Mouse (Mus musculus) embryo, embryonic 11 days (tissue): ENCODE measurements around the gene Senp7.

Experiments
- DNase-seq: peaks from one replicate; pipeline ENCODE4 v3.0.0-alpha.2; 2015

Senp7 gene

GRCm38 (mm10) chr16:56144876-56145555 is 96.9 kb downstream of the Senp7 start:
- DNase-seq: no peak

GRCm38 (mm10) chr16:56147679-56148078 is 99.5 kb downstream of the Senp7 start:
- peak; percentile 7 for DNase-seq

GRCm38 (mm10) chr16:56163466-56163865 is 115.3 kb downstream of the Senp7 start:
- DNase-seq: no peak

- DNase-seq: no peak
These were observed 122.1 kb downstream of the Senp7 start for GRCm38 (mm10) chr16:56170247-56170646.

- DNase-seq: peak; percentile 22
These were observed 127.9 kb downstream of the Senp7 start for GRCm38 (mm10) chr16:56175867-56176581.

- no peak for DNase-seq
These were observed 138.7 kb downstream of the Senp7 start for GRCm38 (mm10) chr16:56186863-56187262.

- no peak for DNase-seq
These were observed 140.1 kb downstream of the Senp7 start for GRCm38 (mm10) chr16:56188198-56188597.

- DNase-seq: no peak
These were observed 155.9 kb downstream of the Senp7 start, which contains the start of gene Impg2 for GRCm38 (mm10) chr16:56204051-56204450. Gene Impg2 (plus strand): TSS chr16:56204313.

- DNase-seq: no peak
These were observed 164.6 kb downstream of the Senp7 start for GRCm38 (mm10) chr16:56212740-56213139.

- DNase-seq: no peak
These were observed 179.5 kb downstream of the Senp7 start for GRCm38 (mm10) chr16:56227686-56228085.

- no peak for DNase-seq
These were observed 181.3 kb downstream of the Senp7 start for GRCm38 (mm10) chr16:56229455-56229854.

GRCm38 (mm10) chr16:56231300-56231699 is 183.2 kb downstream of the Senp7 start:
- peak; percentile 19 for DNase-seq

GRCm38 (mm10) chr16:56232736-56233135 is 184.6 kb downstream of the Senp7 start:
- DNase-seq: no peak
